Mouse (Mus musculus) hindbrain, postnatal 0 days (tissue): ENCODE measurements at regions not wholly inside any gene's neighbourhood (a gene's known extent, or its start where the extent isn't known, plus 50 kb on each side); places are given as distances from the start of the nearest gene placed in this dataset.

ENCODE experiments used
- ATAC-seq: fragments of 200-750 bp; cut with Nextera tagmentation; 2 replicates; pipeline ENCODE4 v1.8.0; 2017; ENCODE audit warnings: mild to moderate bottlenecking, moderate TSS enrichment, moderate library complexity
- DNase-seq: peaks from one replicate; pipeline ENCODE4 v3.0.0-alpha.2; 2015; ENCODE audit warnings: low spot score
- H3K27ac ChIP-seq: fragments of 300-500 bp; sonication (generic); 2 replicates; pipeline ENCODE4 v1.5.1; 2014; ENCODE audit warnings: mild to moderate bottlenecking
- H3K27me3 ChIP-seq: fragments of 300-500 bp; sonication (generic); 2 replicates; pipeline ENCODE4 v1.6.1; 2014; ENCODE audit warnings: low read length, mixed read lengths; ENCODE audit not compliant: insufficient read depth
- H3K36me3 ChIP-seq: fragments of 300-500 bp; sonication (generic); 2 replicates; pipeline ENCODE4 v1.6.1; 2014; ENCODE audit warnings: low read length, mixed read lengths; ENCODE audit not compliant: insufficient read depth
- H3K4me1 ChIP-seq: fragments of 300-500 bp; sonication (generic); 2 replicates; pipeline ENCODE4 v1.6.1; 2014; ENCODE audit warnings: antibody characterized with exemption, low read length, mixed read lengths; ENCODE audit not compliant: insufficient read depth
- H3K4me2 ChIP-seq: fragments of 300-500 bp; sonication (generic); 2 replicates; pipeline ENCODE4 v1.6.1; 2014; ENCODE audit warnings: low read depth, mild to moderate bottlenecking, low read length, moderate library complexity, mixed read lengths
- H3K4me3 ChIP-seq: fragments of 300-500 bp; sonication (generic); 2 replicates; pipeline ENCODE4 v1.5.1; 2014; ENCODE audit warnings: low read length
- H3K9ac ChIP-seq: fragments of 300-500 bp; sonication (generic); replicated peaks from 2 replicates; pipeline ENCODE4 v1.6.1; 2014; ENCODE audit warnings: mild to moderate bottlenecking, low read length, moderate library complexity, mixed read lengths
- H3K9me3 ChIP-seq: fragments of 300-500 bp; sonication (generic); 2 replicates; pipeline ENCODE4 v1.6.1; 2016; ENCODE audit warnings: low read length, mixed read lengths
- CTCF ChIP-seq: IDR thresholded peaks from 2 replicates; pipeline ENCODE4 v1.5.1; 2016; ENCODE audit warnings: antibody characterized with exemption, control low read depth, low read depth
- WGBS: fragments of 180-500 bp; shearing (Covaris S2); extraction: QIAGEN DNeasy Blood & Tissue Kit; methylation state at CpG from one replicate; pipeline ENCODE4 v1.1.7; 2014; 5-methylcytosine and 5-hydroxymethylcytosine counted together

- no peak for DNase-seq
- TF ChIP-seq CTCF, result no peak
- Histone ChIP-seq H3K36me3 (no peaks in the 10 kb centered on the region), H3K27ac (no peak overlapping the region), H3K4me2 (no peak overlapping the region), H3K9me3 (peaks cover 5% of the 10 kb centered on the region; the same call in 1 of the 2 replicates), H3K9ac (no peak overlapping the region), H3K27me3 (no peaks in the 10 kb centered on the region), H3K4me1 (no peaks in the 10 kb centered on the region), H3K4me3 (no peak overlapping the region)
- WGBS, result 73% methylated on average over 11 of the region's 11 CpGs
- ATAC-seq, result no peak
Measured at GRCm38 (mm10) chr3:117487281-117488027, 87.2 kb upstream of the Plppr5 start.

- DNase-seq, result no peak
- no peak overlapping the region for H3K27ac ChIP-seq
- TF ChIP-seq CTCF, result no peak
Measured at GRCm38 (mm10) chr3:117486351-117486750, 88.3 kb upstream of the Plppr5 start.

DNA sequence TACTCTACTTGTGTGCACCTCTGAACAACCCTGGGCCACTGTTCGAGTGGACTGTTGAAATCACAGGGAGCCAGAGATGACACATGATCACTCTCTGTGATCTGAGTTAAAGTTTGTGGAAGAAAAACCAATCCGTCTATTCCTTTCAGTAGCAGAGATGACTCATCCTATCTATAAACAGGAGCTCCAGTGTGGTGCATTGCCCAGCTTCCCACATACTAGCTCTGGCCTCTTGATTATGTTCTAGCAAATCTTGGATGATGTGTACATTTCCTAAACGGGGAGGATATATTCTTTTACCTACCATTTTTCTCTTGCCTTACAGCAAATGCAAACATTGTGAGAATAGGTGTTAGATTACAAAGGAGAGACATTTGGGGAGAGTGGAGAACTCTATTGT, 94.5 kb upstream of the Plppr5 start:
- no peaks in the 10 kb centered on the region for H3K27me3 ChIP-seq
- H3K4me3 ChIP-seq, result no peak overlapping the region
- no peaks in the 10 kb centered on the region for H3K36me3 ChIP-seq
- H3K4me2 ChIP-seq, result no peak overlapping the region
- no peak overlapping the region for H3K27ac ChIP-seq
- DNase-seq, result no peak
- no peak for TF ChIP-seq CTCF
- 83% methylated on average over 3 of the region's 3 CpGs for WGBS
- H3K4me1 ChIP-seq, result no peaks in the 10 kb centered on the region
- no peaks in the 10 kb centered on the region for H3K9me3 ChIP-seq
- H3K9ac ChIP-seq, result no peak overlapping the region
- ATAC-seq, result no peak

More at GRCm38 (mm10) chr3:117486351-117486750, 88.3 kb upstream of the Plppr5 start:
- ATAC-seq, result no peak
- no peaks in the 10 kb centered on the region for H3K36me3 ChIP-seq
- no peaks in the 10 kb centered on the region for H3K27me3 ChIP-seq
- no peak overlapping the region for H3K4me3 ChIP-seq
- 73% methylated on average over 2 of the region's 2 CpGs for WGBS
- no peaks in the 10 kb centered on the region for H3K4me1 ChIP-seq
- no peak overlapping the region for H3K4me2 ChIP-seq
- no peak overlapping the region for H3K9ac ChIP-seq
- H3K9me3 ChIP-seq, result peaks cover 5% of the 10 kb centered on the region; the same call in 1 of the 2 replicates

DNA sequence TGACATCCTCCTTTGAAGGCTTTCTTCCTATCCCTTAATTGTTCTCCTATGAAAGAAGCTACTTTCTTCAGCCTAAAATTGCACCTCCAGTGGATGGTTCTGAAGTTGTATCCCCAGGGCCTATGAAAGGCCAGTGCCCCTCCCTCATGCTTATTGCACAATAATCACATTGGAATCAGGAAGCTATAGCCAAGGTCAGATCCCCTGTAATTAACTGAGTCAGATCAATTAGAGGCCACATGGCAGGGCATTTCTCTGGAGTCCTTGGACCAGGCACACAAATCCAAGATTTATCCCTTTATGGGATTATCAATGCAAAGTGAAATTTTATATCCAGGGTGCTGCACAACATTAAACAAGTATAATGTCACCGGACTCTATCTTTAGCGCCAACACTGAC, 98.8 kb upstream of the Plppr4 start:
- Histone ChIP-seq H3K36me3 (no peaks in the 10 kb centered on the region), H3K27me3 (no peaks in the 10 kb centered on the region), H3K4me1 (no peaks in the 10 kb centered on the region), H3K9me3 (no peaks in the 10 kb centered on the region), H3K9ac (no peak overlapping the region), H3K4me3 (no peak overlapping the region), H3K4me2 (no peak overlapping the region), H3K27ac (no peak overlapping the region)
- 91% methylated on average over 2 of the region's 2 CpGs for WGBS
- DNase-seq, result no peak
- TF ChIP-seq CTCF, result no peak
- ATAC-seq, result no peak

DNA sequence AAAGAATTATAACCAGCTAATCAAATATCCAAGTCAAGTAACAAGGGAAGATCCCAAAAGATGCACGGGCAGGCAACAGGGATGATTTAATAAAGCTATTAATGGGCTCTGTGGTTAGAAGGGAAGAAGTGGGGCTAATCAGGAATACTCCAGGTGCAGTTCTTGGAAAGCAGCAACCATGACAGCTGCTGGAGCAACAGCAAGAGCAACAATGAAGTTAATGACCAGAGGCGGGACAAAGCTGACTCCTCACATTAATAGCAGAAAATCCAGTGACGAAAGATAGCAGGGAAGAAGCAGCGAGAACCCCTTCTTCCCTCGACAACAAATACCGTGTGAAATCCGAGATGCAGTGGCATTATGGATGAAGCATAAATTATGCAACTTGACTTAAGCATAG, 89.9 kb upstream of the Plppr4 start:
- Histone ChIP-seq H3K9me3 (no peaks in the 10 kb centered on the region), H3K9ac (no peak overlapping the region), H3K4me1 (no peaks in the 10 kb centered on the region), H3K4me2 (no peak overlapping the region), H3K27me3 (no peaks in the 10 kb centered on the region), H3K4me3 (no peak overlapping the region), H3K36me3 (no peaks in the 10 kb centered on the region), H3K27ac (no peak overlapping the region)
- WGBS, result 50% methylated on average over 7 of the region's 7 CpGs
- no peak for TF ChIP-seq CTCF
- DNase-seq (no peak), ATAC-seq (no peak)

GRCm38 (mm10) chr3:117441887-117442286, 81.2 kb upstream of the Plppr4 start:
- peak; percentile 54 for DNase-seq

DNA sequence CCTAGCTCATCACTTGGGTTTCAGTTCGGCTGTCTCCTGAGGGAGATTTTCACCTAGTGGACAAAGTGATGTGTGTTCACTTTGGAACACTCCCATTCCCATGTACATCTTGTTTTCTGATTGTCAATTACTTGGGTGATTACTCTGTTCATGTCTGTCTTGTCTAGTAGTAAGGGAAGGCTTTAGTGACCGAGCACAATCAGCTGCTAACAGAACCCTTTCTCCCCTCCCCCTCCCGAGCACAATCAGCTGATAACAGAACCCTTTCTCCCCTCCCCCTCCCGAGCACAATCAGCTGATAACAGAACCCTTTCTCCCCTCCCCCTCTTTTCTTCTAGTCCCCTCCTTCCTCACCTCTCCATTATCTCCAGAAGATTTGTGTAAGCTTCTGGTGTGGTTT, 79.6 kb upstream of the Plppr4 start:
- no peak for TF ChIP-seq CTCF
- Histone ChIP-seq H3K4me2 (no peak overlapping the region), H3K4me1 (no peaks in the 10 kb centered on the region), H3K4me3 (no peak overlapping the region), H3K9me3 (no peaks in the 10 kb centered on the region), H3K9ac (no peak overlapping the region), H3K27me3 (no peaks in the 10 kb centered on the region), H3K36me3 (no peaks in the 10 kb centered on the region), H3K27ac (no peak overlapping the region)
- 51% methylated on average over 4 of the region's 4 CpGs for WGBS
- DNase-seq, result no peak
- ATAC-seq, result no peak

More at GRCm38 (mm10) chr3:117441887-117442286, 81.2 kb upstream of the Plppr4 start:
- no peaks in the 10 kb centered on the region for H3K36me3 ChIP-seq
- no peak overlapping the region for H3K9ac ChIP-seq
- no peaks in the 10 kb centered on the region for H3K9me3 ChIP-seq
- WGBS, result 66% methylated on average over 3 of the region's 3 CpGs
- H3K4me3 ChIP-seq, result no peak overlapping the region
- H3K4me2 ChIP-seq, result no peak overlapping the region
- no peaks in the 10 kb centered on the region for H3K4me1 ChIP-seq
- no peak overlapping the region for H3K27ac ChIP-seq
- ATAC-seq, result no peak
- H3K27me3 ChIP-seq, result no peaks in the 10 kb centered on the region
- TF ChIP-seq CTCF, result peak; percentile 54
